Mouse (Mus musculus) liver, embryonic 12.5 days (tissue): ENCODE measurements around the gene Kif17. TPM values are rescaled to one million over a fixed set of nuclear protein-coding genes. Genes with fewer than 3 reads are reported as not detected.

Source experiments
- ATAC-seq: fragments of 200-750 bp; cut with Nextera tagmentation; 2 replicates; pipeline ENCODE4 v1.8.0; 2017; ENCODE audit warnings: moderate number of reproducible peaks, mild to moderate bottlenecking, moderate library complexity
- H3K27ac ChIP-seq: fragments of 300-500 bp; sonication (generic); 2 replicates; pipeline ENCODE4 v1.5.1; 2016; ENCODE audit warnings: mild to moderate bottlenecking
- H3K27me3 ChIP-seq: fragments of 300-500 bp; sonication (generic); replicated peaks from 2 replicates; pipeline ENCODE4 v1.6.1; 2016; ENCODE audit warnings: mild to moderate bottlenecking, moderate library complexity
- H3K36me3 ChIP-seq: fragments of 300-500 bp; sonication (generic); 2 replicates; pipeline ENCODE4 v1.6.1; 2016; ENCODE audit warnings: mild to moderate bottlenecking, moderate library complexity
- H3K4me1 ChIP-seq: fragments of 300-500 bp; sonication (generic); 2 replicates; pipeline ENCODE4 v1.6.1; 2016
- H3K4me2 ChIP-seq: fragments of 300-500 bp; sonication (generic); 2 replicates; pipeline ENCODE4 v1.6.1; 2016; ENCODE audit warnings: mild to moderate bottlenecking, moderate library complexity
- H3K4me3 ChIP-seq: fragments of 300-500 bp; sonication (generic); 2 replicates; pipeline ENCODE4 v1.5.1; 2016; ENCODE audit warnings: mild to moderate bottlenecking, moderate library complexity
- H3K9ac ChIP-seq: fragments of 300-500 bp; sonication (generic); 2 replicates; pipeline ENCODE4 v1.6.1; 2016; ENCODE audit warnings: mild to moderate bottlenecking, moderate library complexity
- H3K9me3 ChIP-seq: fragments of 300-500 bp; sonication (generic); replicated peaks from 2 replicates; pipeline ENCODE4 v1.6.1; 2016; ENCODE audit warnings: mild to moderate bottlenecking, moderate library complexity
- WGBS: fragments of 180-500 bp; shearing (Covaris S2); methylation state at CpG from one replicate; pipeline ENCODE4 v1.1.7; 2016; ENCODE audit not compliant: insufficient replicate concordance; 5-methylcytosine and 5-hydroxymethylcytosine counted together
- microRNA-seq: library from miRNA; unstranded; fragments of <30 nt; microRNA quantifications from one replicate; pipeline ENCODE4, GENCODE M21; 2017
- polyA plus RNA-seq: library from polyadenylated mRNA; unstranded; fragments of >200 nt; fragmentation: Nextera tagmentation; extraction: Ambion mirVana; gene quantifications from 2 replicates; pipeline ENCODE4 v1.2.1, GENCODE M21; 2016

Kif17 gene
- polyA plus RNA-seq, 1 experiment from 2014 or later = 0.37 TPM

DNA sequence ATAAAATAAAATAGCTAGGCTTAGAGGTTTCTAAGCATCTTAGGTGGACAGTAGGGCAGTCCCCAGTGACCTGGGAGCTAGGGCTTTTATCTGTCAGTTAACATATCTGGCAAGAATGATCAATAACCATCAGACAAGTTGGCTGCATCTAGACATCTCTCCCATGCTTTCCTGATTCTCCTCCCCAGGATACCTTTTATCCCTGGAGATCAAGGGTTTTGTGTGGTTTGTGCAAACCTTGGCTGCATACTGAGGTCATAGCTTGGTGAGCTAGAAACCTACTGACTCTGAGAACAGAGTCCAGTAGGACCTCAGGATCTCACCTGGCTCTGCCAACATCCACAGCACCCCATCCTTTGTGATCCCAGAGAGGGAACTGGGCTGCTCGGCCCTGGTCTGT is 97.0 kb downstream of the Kif17 start:
- Histone ChIP-seq H3K36me3 (no peaks in the 10 kb centered on the region), H3K9ac (no peak overlapping the region), H3K27me3 (no peaks in the 10 kb centered on the region; the same call in 1 of the 2 replicates), H3K4me3 (no peak overlapping the region), H3K4me1 (peaks cover 9% of the 10 kb centered on the region), H3K4me2 (no peak overlapping the region), H3K27ac (no peak overlapping the region), H3K9me3 (no peaks in the 10 kb centered on the region)
- WGBS = 58% methylated on average over 1 of the region's 1 CpGs
- ATAC-seq = no peak

DNA sequence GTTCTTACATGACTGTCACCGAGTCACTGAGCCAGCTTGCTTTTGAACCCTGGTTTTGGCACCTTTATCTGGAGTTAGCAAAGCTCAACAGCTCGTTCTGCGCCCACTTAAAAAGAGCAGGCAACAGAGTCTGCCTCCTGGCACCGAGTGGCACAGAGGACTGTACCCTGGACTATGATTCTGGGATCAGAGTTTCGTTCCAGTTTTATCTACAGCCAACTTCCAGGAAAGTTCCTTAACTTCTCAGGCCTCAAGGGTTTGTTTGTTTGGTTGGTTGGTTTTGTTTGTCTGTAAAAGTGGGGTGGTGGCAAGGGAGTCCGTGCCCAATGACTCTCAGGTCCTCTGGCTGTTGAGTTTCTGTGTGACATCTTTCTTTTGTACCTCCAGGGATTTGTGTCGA is 98.5 kb downstream of the Kif17 start:
- no peaks in the 10 kb centered on the region for H3K9me3 ChIP-seq
- no peak overlapping the region for H3K4me2 ChIP-seq

More for the DNA sequence above, 98.5 kb downstream of the Kif17 start:
- H3K27ac ChIP-seq = no peak overlapping the region
- H3K9ac ChIP-seq = no peak overlapping the region
- H3K36me3 ChIP-seq = no peaks in the 10 kb centered on the region
- WGBS = 67% methylated on average over 7 of the region's 7 CpGs
- no peaks in the 10 kb centered on the region; the same call in 1 of the 2 replicates for H3K4me1 ChIP-seq
- H3K27me3 ChIP-seq = no peaks in the 10 kb centered on the region; the same call in 1 of the 2 replicates
- no peak for ATAC-seq
- H3K4me3 ChIP-seq = no peak overlapping the region

Small RNA genes within 50 kb of the gene (microRNA-seq; reads per million reads assigned to microRNA genes)
- gene Gm27646 (1.4 reads per million), gene Mir7019 (1.1 reads per million)

Other genes with a start within 250 kb of the Kif17 start
- 48.2 and 50.1 TPM in 2 replicates for gene Hp1bp3, start 34.1 kb upstream of the Kif17 start, polyA plus RNA-seq
- gene Sh2d5, start within 50 bp of the Kif17 start, polyA plus RNA-seq = 0.61 and 0.87 TPM in 2 replicates
- gene Ddost, start 54.3 kb downstream of the Kif17 start, polyA plus RNA-seq = 206 and 212 TPM in 2 replicates
- 28.8 and 30.2 TPM in 2 replicates for gene Pink1, start 75.9 kb downstream of the Kif17 start, polyA plus RNA-seq
- 5.1 and 5.8 TPM in 2 replicates for gene Cda, start 117.6 kb downstream of the Kif17 start, polyA plus RNA-seq
- gene Fam43b, start 146.1 kb downstream of the Kif17 start, polyA plus RNA-seq = not detected in 2 replicates
- gene Mul1, start 184.2 kb downstream of the Kif17 start, polyA plus RNA-seq = 9.4 and 10.2 TPM in 2 replicates
- gene Camk2n1, start 203.9 kb downstream of the Kif17 start, polyA plus RNA-seq = 1.3 and 1.4 TPM in 2 replicates